Comparison of ENCODE assay signal across 16 mouse cellular contexts in the genomic region with DNA sequence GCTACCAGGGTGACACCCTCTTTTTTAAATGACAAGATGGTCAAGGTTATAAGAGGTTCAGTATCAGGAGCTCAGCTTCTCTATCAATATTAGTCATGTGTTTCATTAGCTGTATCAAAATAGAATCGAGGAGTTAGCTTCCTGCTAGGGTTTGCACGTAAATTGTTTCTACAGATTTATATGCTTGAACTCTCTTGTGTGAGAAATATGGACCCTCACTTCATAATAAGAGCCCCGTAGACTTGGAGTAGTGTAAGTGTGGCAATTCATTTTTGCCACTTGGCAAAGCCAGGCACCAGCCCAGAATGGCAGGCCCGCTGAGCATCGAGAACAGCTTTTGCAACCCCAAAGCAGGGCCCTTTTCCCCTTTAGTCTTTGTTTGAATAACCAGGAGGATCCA. TPM values are rescaled to one million over a fixed set of nuclear protein-coding genes. Genes with fewer than 3 reads are reported as not detected.
DNase-seq lines count a peak whose midpoint lies in the region; ATAC-seq and TF ChIP-seq lines count a peak whose summit lies in the region.
"Had no signal": no experiment of that assay in that cellular context is flagged by ENCODE, and none has a peak within 500 bp of the region (broad histone marks: within the 10 kb centered on the region; RNA-seq: fewer than 3 reads in every experiment).

No protein-coding gene starts in this region.

- H3K9ac ChIP-seq in forebrain, embryonic 14.5 days (ENCODE audit: low read length): no peak overlapping the region
- no peak overlapping the region for H3K9ac ChIP-seq in forebrain, embryonic 11.5 days (ENCODE audit: low read length)
- H3K9ac ChIP-seq in liver, embryonic 14.5 days (replicated peaks): no peak overlapping the region
- H3K9ac ChIP-seq in liver, postnatal 0 days (replicated peaks): no peak overlapping the region
- no peak overlapping the region for H3K9ac ChIP-seq in hindbrain, embryonic 16.5 days (ENCODE audit: low read depth, low read length)
- H3K9ac ChIP-seq in neural tube, embryonic 15.5 days (replicated peaks): peak overlapping the region; percentile 78; the same call in 1 of the 2 replicates

- intact Hi-C loops in left cerebral cortex, postnatal 10 days (cut with DNase I): no loop called here

- no peaks in the 10 kb centered on the region for H3K36me3 ChIP-seq in forebrain, embryonic 14.5 days (ENCODE audit: control insufficient read depth, insufficient read depth, low read length)
- no peaks in the 10 kb centered on the region for H3K36me3 ChIP-seq in forebrain, embryonic 11.5 days (ENCODE audit: control insufficient read depth, insufficient read depth, low read length)
- H3K36me3 ChIP-seq in liver, embryonic 14.5 days (replicated peaks; ENCODE audit: control insufficient read depth, insufficient read depth, low read depth): no peaks in the 10 kb centered on the region
- H3K36me3 ChIP-seq in liver, postnatal 0 days (replicated peaks; ENCODE audit: insufficient read depth, low read length): peaks cover 3% of the 10 kb centered on the region; the same call in 1 of the 2 replicates
- no peaks in the 10 kb centered on the region for H3K36me3 ChIP-seq in hindbrain, embryonic 16.5 days (ENCODE audit: control insufficient read depth, insufficient read depth, low read length)
- H3K36me3 ChIP-seq in neural tube, embryonic 15.5 days: no peaks in the 10 kb centered on the region
- H3K36me3 ChIP-seq: neural tube, embryonic 12.5 days had no signal

- no peak for DNase-seq in forebrain, embryonic 14.5 days (ENCODE audit: low spot score)
- DNase-seq in forebrain, embryonic 11.5 days (ENCODE audit: low spot score): no peak
- DNase-seq in liver, embryonic 14.5 days (ENCODE audit: low read depth in 3 of 3, low spot score in 3 of 3): no peak
- DNase-seq in liver, postnatal 0 days: no peak
- no peak for DNase-seq in left cerebral cortex, postnatal 10 days (ENCODE audit: extremely low spot score in 1 of 2, low spot score in 2 of 2)
- DNase-seq in gastrocnemius, adult 18-20 months (ENCODE audit: low spot score): no peak
- DNase-seq: adrenal gland, postnatal 25 days; gastrocnemius, postnatal 25 days; heart, postnatal 10 days; kidney, adult 2 months; thymus, adult 18-20 months had no signal

- TF ChIP-seq EP300 in liver, embryonic 14.5 days (IDR thresholded peaks at IDR 0.05; ENCODE audit: low read depth): no peak
- TF ChIP-seq EP300 in liver, postnatal 0 days (IDR thresholded peaks at IDR 0.05; ENCODE audit: low read depth): no peak

- H3K27ac ChIP-seq in forebrain, embryonic 14.5 days (ENCODE audit: low read depth, low read length): no peak overlapping the region
- no peak overlapping the region for H3K27ac ChIP-seq in forebrain, embryonic 11.5 days (ENCODE audit: low read depth, low read length)
- H3K27ac ChIP-seq in liver, embryonic 14.5 days: no peak overlapping the region
- no peak overlapping the region for H3K27ac ChIP-seq in liver, postnatal 0 days (ENCODE audit: low read depth)
- H3K27ac ChIP-seq in hindbrain, embryonic 16.5 days (ENCODE audit: low read depth, low read length): no peak overlapping the region
- H3K27ac ChIP-seq in neural tube, embryonic 15.5 days (replicated peaks): no peak overlapping the region
- H3K27ac ChIP-seq: neural tube, embryonic 12.5 days had no signal

- ATAC-seq in forebrain, embryonic 14.5 days: no peak
- ATAC-seq in forebrain, embryonic 11.5 days (replicated peaks; ENCODE audit: low FRiP score): no peak
- no peak for ATAC-seq in liver, embryonic 14.5 days (ENCODE audit: insufficient read depth)
- no peak for ATAC-seq in liver, postnatal 0 days
- ATAC-seq in hindbrain, embryonic 16.5 days: no peak
- no peak for ATAC-seq in neural tube, embryonic 15.5 days (ENCODE audit: low FRiP score)

- 0 out of 2 replicates have a peak overlapping the region, but pooled peaks have one; percentile 76 for H3K4me2 ChIP-seq in forebrain, embryonic 14.5 days (ENCODE audit: low read length)
- H3K4me2 ChIP-seq in forebrain, embryonic 11.5 days (ENCODE audit: low read depth, low read length, severe bottlenecking): no peak overlapping the region; the same call in 1 of the 2 replicates
- peak overlapping the region; percentile 95 for H3K4me2 ChIP-seq in liver, embryonic 14.5 days (ENCODE audit: low read depth)
- H3K4me2 ChIP-seq in liver, postnatal 0 days (ENCODE audit: low read depth, low read length): no peak overlapping the region
- H3K4me2 ChIP-seq in hindbrain, embryonic 16.5 days (ENCODE audit: low read length): peak overlapping the region; percentile 67
- H3K4me2 ChIP-seq in neural tube, embryonic 15.5 days: peak overlapping the region; percentile 81; the same call in 1 of the 2 replicates

- WGBS in forebrain, embryonic 14.5 days: 72% methylated on average over 5 of the region's 5 CpGs
- 69% methylated on average over 5 of the region's 5 CpGs for WGBS in forebrain, embryonic 11.5 days
- WGBS in liver, embryonic 14.5 days (ENCODE audit: insufficient replicate concordance): 69% methylated on average over 5 of the region's 5 CpGs
- 74% methylated on average over 5 of the region's 5 CpGs for WGBS in liver, postnatal 0 days (ENCODE audit: insufficient replicate concordance)
- WGBS in hindbrain, embryonic 16.5 days: 66% methylated on average over 5 of the region's 5 CpGs
- WGBS in neural tube, embryonic 15.5 days: 66% methylated on average over 5 of the region's 5 CpGs

- TF ChIP-seq CTCF in liver, embryonic 14.5 days (IDR thresholded peaks at IDR 0.05; ENCODE audit: low read depth): no peak
- TF ChIP-seq CTCF in liver, postnatal 0 days (IDR thresholded peaks at IDR 0.05; ENCODE audit: low read depth): no peak

- no peaks in the 10 kb centered on the region for H3K9me3 ChIP-seq in forebrain, embryonic 14.5 days (replicated peaks; ENCODE audit: control insufficient read depth, low read length)
- no peaks in the 10 kb centered on the region for H3K9me3 ChIP-seq in forebrain, embryonic 11.5 days (ENCODE audit: control insufficient read depth, low read length)
- no peaks in the 10 kb centered on the region for H3K9me3 ChIP-seq in liver, embryonic 14.5 days (ENCODE audit: control insufficient read depth, low read length)
- no peaks in the 10 kb centered on the region for H3K9me3 ChIP-seq in liver, postnatal 0 days (ENCODE audit: low read length)
- no peaks in the 10 kb centered on the region for H3K9me3 ChIP-seq in hindbrain, embryonic 16.5 days (ENCODE audit: control insufficient read depth, low read length)
- no peaks in the 10 kb centered on the region for H3K9me3 ChIP-seq in neural tube, embryonic 15.5 days (replicated peaks)
- H3K9me3 ChIP-seq: lung, embryonic 15.5 days; megakaryocyte, embryonic 14.5 days; neural tube, embryonic 12.5 days had no signal

- no peaks in the 10 kb centered on the region for H3K27me3 ChIP-seq in forebrain, embryonic 14.5 days (replicated peaks; ENCODE audit: control insufficient read depth, insufficient read depth, low read length)
- H3K27me3 ChIP-seq in forebrain, embryonic 11.5 days (ENCODE audit: control insufficient read depth, insufficient read depth, low read length): no peaks in the 10 kb centered on the region
- H3K27me3 ChIP-seq in liver, embryonic 14.5 days (ENCODE audit: control insufficient read depth, insufficient read depth, low read length): no peaks in the 10 kb centered on the region
- H3K27me3 ChIP-seq in liver, postnatal 0 days (ENCODE audit: insufficient read depth, low read length): no peaks in the 10 kb centered on the region
- no peaks in the 10 kb centered on the region for H3K27me3 ChIP-seq in hindbrain, embryonic 16.5 days (replicated peaks; ENCODE audit: control insufficient read depth, insufficient read depth, low read length)
- no peaks in the 10 kb centered on the region for H3K27me3 ChIP-seq in neural tube, embryonic 15.5 days (replicated peaks)
- H3K27me3 ChIP-seq: lung, embryonic 15.5 days; megakaryocyte, embryonic 14.5 days; neural tube, embryonic 12.5 days had no signal

- H3K4me1 ChIP-seq in forebrain, embryonic 14.5 days (ENCODE audit: control insufficient read depth, insufficient read depth, low read length): peaks cover 4% of the 10 kb centered on the region; the same call in 1 of the 2 replicates
- peaks cover 5% of the 10 kb centered on the region; the same call in 1 of the 2 replicates for H3K4me1 ChIP-seq in forebrain, embryonic 11.5 days (replicated peaks; ENCODE audit: control insufficient read depth, insufficient read depth, low read length)
- peaks cover 3 to 9% of the 10 kb centered on the region in 2 experiments; a peak in 3 of 4 replicates for H3K4me1 ChIP-seq in liver, embryonic 14.5 days (replicated peaks; ENCODE audit: control insufficient read depth in 2 of 2, insufficient read depth in 2 of 2, low read length in 1 of 2)
- peaks cover 7% of the 10 kb centered on the region for H3K4me1 ChIP-seq in liver, postnatal 0 days (ENCODE audit: insufficient read depth)
- peaks cover 17% of the 10 kb centered on the region for H3K4me1 ChIP-seq in hindbrain, embryonic 16.5 days (ENCODE audit: control insufficient read depth, insufficient read depth, low read depth, low read length)
- peaks cover 27% of the 10 kb centered on the region for H3K4me1 ChIP-seq in neural tube, embryonic 15.5 days

- H3K4me3 ChIP-seq in forebrain, embryonic 14.5 days (ENCODE audit: low read depth, low read length): no peak overlapping the region
- H3K4me3 ChIP-seq in forebrain, embryonic 11.5 days (ENCODE audit: low read depth, low read length): no peak overlapping the region
- no peak overlapping the region for H3K4me3 ChIP-seq in liver, embryonic 14.5 days (ENCODE audit: insufficient read depth in 1 of 2, low read depth in 2 of 2, low read length in 2 of 2)
- no peak overlapping the region for H3K4me3 ChIP-seq in liver, postnatal 0 days (ENCODE audit: low read depth, low read length)
- H3K4me3 ChIP-seq in hindbrain, embryonic 16.5 days (ENCODE audit: low read length): no peak overlapping the region; the same call in 1 of the 2 replicates
- H3K4me3 ChIP-seq in neural tube, embryonic 15.5 days (replicated peaks): 0 out of 2 replicates have a peak overlapping the region, but pooled peaks have one; percentile 85

RNA-seq across cellular contexts. Expression of a gene that starts 1.1 kb away (rescaled TPM):
- polyA plus RNA-seq in forebrain, embryonic 14.5 days (2014; fragmentation: Nextera tagmentation; extraction: Ambion mirVana): 114 and 122 TPM in 2 replicates
- polyA plus RNA-seq in forebrain, embryonic 11.5 days (2014; fragmentation: Nextera tagmentation; extraction: Ambion mirVana): 73.3 and 87.6 TPM in 2 replicates
- polyA plus RNA-seq in liver, embryonic 14.5 days (2012; rRNA removed): 16.8 and 18.9 TPM in 2 replicates
- polyA plus RNA-seq in liver, embryonic 14.5 days (2014; fragmentation: Nextera tagmentation; extraction: Ambion mirVana): 25.0 and 27.6 TPM in 2 replicates
- polyA plus RNA-seq in liver, postnatal 0 days (2015; fragmentation: Nextera tagmentation; extraction: Ambion mirVana): 34.2 and 40.5 TPM in 2 replicates
- polyA plus RNA-seq in hindbrain, embryonic 16.5 days (2015; fragmentation: Nextera tagmentation; extraction: Ambion mirVana): 128 and 133 TPM in 2 replicates
- polyA plus RNA-seq in neural tube, embryonic 15.5 days (2015; fragmentation: Nextera tagmentation; extraction: Ambion mirVana): 136 and 139 TPM in 2 replicates
- total RNA-seq in left cerebral cortex, postnatal 10 days (2021): 10 to 100 TPM; 78.4 to 80.9 TPM
- total RNA-seq in gastrocnemius, adult 18-20 months (2021): 10 to 100 TPM; 66.3 to 78.4 TPM

Comparison
In these comparisons a context has a peak if more than half of its experiments do, and no peak if none do; other contexts are left out.
1. H3K4me2 ChIP-seq: peak in forebrain, embryonic 14.5 days (single experiment), liver, embryonic 14.5 days (single experiment), hindbrain, embryonic 16.5 days (single experiment) and neural tube, embryonic 15.5 days (single experiment); none in forebrain, embryonic 11.5 days (single experiment) and liver, postnatal 0 days (single experiment).